Mouse (Mus musculus): ENCODE data around the gene Smpd4. TPM values are rescaled to one million over a fixed set of nuclear protein-coding genes. Genes with fewer than 3 reads are reported as not detected.

The Smpd4 gene
- polyA plus RNA-seq, 1 experiment from 2014 or later, result 39.8 TPM

DNA sequence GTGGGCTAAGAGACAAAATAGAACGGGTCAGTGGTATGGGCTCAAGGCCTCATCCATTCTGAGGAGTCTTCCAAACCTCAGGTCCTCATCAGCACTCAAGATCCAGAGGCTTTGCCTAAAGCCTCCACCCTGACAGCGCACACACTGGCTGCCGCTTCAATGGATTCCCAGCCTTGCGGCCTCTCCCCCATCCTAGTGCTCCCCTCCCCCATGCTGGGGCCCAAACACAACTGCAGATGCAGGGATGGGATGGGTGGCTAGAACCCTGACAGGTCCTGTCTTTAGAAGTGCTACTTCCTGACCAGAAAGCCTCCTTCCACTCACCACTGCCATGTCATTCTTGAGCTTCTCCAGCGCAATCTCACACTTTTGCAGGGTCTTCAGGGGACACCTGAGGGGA lies 34.4 kb downstream of the Smpd4 start:
- peaks cover 94% of the 10 kb centered on the region for H3K36me3 ChIP-seq
- no peak overlapping the region for H3K4me3 ChIP-seq
- no peaks in the 10 kb centered on the region for H3K9me3 ChIP-seq
- no peaks in the 10 kb centered on the region for H3K27me3 ChIP-seq
- WGBS, result 97% methylated on average over 5 of the region's 5 CpGs
- no peak overlapping the region for H3K9ac ChIP-seq
- H3K27ac ChIP-seq, result no peak overlapping the region
- H3K4me2 ChIP-seq, result no peak overlapping the region
- no peaks in the 10 kb centered on the region for H3K4me1 ChIP-seq
- no peak for ATAC-seq (ENCODE audit: insufficient number of reproducible peaks, insufficient read depth, low FRiP score, low TSS enrichment, low read depth)

DNA sequence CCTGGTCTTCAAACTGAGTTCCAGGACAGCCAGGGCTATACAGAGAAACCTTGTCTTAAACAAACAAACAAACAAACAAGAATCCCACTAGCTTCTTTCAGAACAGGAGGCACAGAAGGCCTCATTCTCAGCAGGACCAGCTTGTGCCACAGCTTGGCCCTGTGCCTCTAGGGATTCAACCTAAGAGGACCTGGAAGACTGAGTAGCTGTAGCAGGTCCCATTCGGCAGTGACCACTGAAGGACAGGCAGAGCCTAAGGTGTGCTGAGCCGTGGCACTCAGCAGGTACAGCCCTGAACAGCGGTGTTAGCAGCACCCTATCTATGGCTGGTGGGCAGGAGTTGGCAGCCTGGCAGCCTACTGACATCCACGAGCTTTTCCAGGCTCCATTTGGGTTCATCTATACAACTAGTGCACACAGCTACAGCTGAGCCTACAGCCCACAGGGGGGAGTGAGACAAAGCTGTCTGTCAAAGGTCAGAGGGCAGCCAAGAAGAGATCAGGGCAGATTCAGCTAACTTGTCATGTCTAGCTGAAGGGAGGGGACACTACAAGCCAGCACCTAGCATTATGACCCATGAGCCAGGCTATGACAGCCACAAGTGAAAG lies 35.1 kb downstream of the Smpd4 start:
- Histone ChIP-seq H3K27ac (no peak overlapping the region), H3K27me3 (no peaks in the 10 kb centered on the region), H3K4me1 (no peaks in the 10 kb centered on the region), H3K4me3 (no peak overlapping the region), H3K9me3 (no peaks in the 10 kb centered on the region), H3K9ac (no peak overlapping the region), H3K36me3 (peaks cover 90% of the 10 kb centered on the region), H3K4me2 (no peak overlapping the region)
- 92% methylated on average over 4 of the region's 4 CpGs for WGBS
- ATAC-seq (ENCODE audit: insufficient number of reproducible peaks, insufficient read depth, low FRiP score, low TSS enrichment, low read depth), result no peak

DNA sequence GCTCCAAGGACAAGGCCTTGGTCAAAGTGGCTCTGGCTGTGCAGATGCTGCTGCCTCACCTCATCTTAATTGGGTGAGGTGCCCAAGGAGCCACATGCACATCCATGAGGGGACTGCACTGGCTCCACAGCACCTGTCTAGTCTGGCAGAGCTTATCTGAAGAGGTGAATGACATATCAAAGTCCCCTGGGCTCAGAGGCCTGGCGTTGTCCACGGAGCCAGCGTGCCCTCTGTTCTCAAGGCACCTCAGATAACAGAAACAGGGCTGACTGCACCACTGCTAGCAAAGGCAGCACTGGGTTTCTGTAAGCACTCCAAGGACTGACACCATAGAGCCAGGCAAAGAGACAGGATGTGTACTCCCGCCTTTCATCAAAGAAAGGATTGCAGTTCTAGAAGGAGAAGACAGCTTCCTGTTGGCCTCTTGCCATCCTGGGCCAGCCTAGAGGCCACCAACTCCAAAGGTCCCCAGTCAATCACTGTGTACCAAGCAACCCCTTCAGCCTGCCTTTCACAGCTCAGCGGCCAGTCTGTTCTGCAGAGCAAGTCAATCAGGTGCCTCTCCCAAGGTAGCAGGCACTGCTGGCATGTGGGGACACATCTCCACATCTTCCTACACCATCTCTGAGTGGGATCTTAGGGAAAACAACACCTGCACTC lies 37.2 kb downstream of the Smpd4 start:
- 84% methylated on average over 5 of the region's 5 CpGs for whole genome bisulfite sequencing
- H3K27ac ChIP-seq, result no peak overlapping the region
- ATAC-seq (ENCODE audit: insufficient number of reproducible peaks, insufficient read depth, low FRiP score, low TSS enrichment, low read depth), result no peak

DNA sequence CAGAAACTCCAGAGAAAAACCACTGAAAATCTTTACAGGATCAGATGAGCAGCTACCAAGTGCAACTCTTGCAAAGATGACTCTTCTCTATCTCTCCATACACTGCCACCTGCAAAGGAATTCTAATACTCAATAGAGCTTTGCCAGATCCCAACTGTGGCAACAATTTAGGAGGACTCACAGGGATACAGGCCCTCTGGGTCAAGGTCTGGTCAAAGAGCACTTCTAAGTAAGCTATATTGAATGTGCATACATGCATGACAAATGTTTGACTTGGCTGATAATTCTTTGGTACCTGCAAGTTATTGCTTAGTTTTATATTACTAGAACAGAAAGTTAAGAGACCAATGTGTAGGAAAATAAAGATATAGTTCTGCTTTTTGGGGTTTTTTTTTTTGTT lies 46.4 kb downstream of the Smpd4 start:
- Histone ChIP-seq H3K9me3 (no peaks in the 10 kb centered on the region), H3K27me3 (no peaks in the 10 kb centered on the region), H3K4me2 (no peak overlapping the region), H3K4me1 (no peaks in the 10 kb centered on the region), H3K4me3 (no peak overlapping the region), H3K9ac (no peak overlapping the region), H3K36me3 (peaks cover 91% of the 10 kb centered on the region), H3K27ac (no peak overlapping the region)
- ATAC-seq (ENCODE audit: insufficient number of reproducible peaks, insufficient read depth, low FRiP score, low TSS enrichment, low read depth), result no peak

More for the DNA sequence above, 37.2 kb downstream of the Smpd4 start:
- Histone ChIP-seq H3K4me2 (no peak overlapping the region), H3K4me3 (no peak overlapping the region), H3K4me1 (no peaks in the 10 kb centered on the region), H3K9me3 (no peaks in the 10 kb centered on the region), H3K36me3 (peaks cover 91% of the 10 kb centered on the region), H3K9ac (no peak overlapping the region), H3K27me3 (no peaks in the 10 kb centered on the region)

DNA sequence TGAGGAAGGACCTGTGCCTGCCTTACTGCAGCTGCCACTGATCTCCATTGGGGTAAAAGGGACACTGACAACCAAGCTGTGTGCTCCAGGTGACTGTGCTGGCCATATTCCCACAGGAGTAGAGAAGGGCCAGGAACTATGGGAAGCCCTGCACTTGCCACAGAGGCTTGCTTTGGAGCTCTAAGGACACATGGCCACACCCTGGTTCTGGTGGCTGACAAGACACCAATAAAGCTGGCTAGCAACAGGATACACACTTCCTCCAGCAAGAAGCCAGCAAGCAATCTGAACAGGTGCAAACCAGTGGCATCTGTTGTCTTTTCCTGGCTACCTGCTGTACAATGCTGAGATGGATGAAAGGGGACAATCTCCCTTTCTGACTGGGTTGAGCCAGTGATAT lies 50.7 kb downstream of the Smpd4 start:
- no peak overlapping the region for H3K27ac ChIP-seq
- no peak overlapping the region for H3K4me2 ChIP-seq
- no peaks in the 10 kb centered on the region for H3K27me3 ChIP-seq
- H3K9me3 ChIP-seq, result no peaks in the 10 kb centered on the region
- ATAC-seq (ENCODE audit: insufficient number of reproducible peaks, insufficient read depth, low FRiP score, low TSS enrichment, low read depth), result no peak
- peaks cover 95% of the 10 kb centered on the region for H3K36me3 ChIP-seq
- H3K4me3 ChIP-seq, result no peak overlapping the region
- H3K9ac ChIP-seq, result no peak overlapping the region
- no peaks in the 10 kb centered on the region for H3K4me1 ChIP-seq

Other genes with a start within 250 kb of the Smpd4 start
- 13.2 and 15.5 TPM in 2 replicates for gene Snap29, start 213.4 kb upstream of the Smpd4 start, polyA plus RNA-seq (2015; fragmentation: Nextera tagmentation; extraction: Ambion mirVana)
- 35.5 and 37.9 TPM in 2 replicates for gene Pi4ka, start 213.0 kb upstream of the Smpd4 start, polyA plus RNA-seq (2015; fragmentation: Nextera tagmentation; extraction: Ambion mirVana)
- 83.3 and 84.3 TPM in 2 replicates for gene Crkl, start 167.4 kb upstream of the Smpd4 start, polyA plus RNA-seq (2015; fragmentation: Nextera tagmentation; extraction: Ambion mirVana)
- gene Aifm3, start 129.7 kb upstream of the Smpd4 start, polyA plus RNA-seq (2015; fragmentation: Nextera tagmentation; extraction: Ambion mirVana), result 1.1 and 2.0 TPM in 2 replicates
- gene Lztr1, start 110.7 kb upstream of the Smpd4 start, polyA plus RNA-seq (2015; fragmentation: Nextera tagmentation; extraction: Ambion mirVana), result 98.5 and 119 TPM in 2 replicates
- gene Thap7, start 88.2 kb upstream of the Smpd4 start, polyA plus RNA-seq (2015; fragmentation: Nextera tagmentation; extraction: Ambion mirVana), result 72.5 and 75.2 TPM in 2 replicates
- gene Lrrc74b, start 58.1 kb upstream of the Smpd4 start, polyA plus RNA-seq (2015; fragmentation: Nextera tagmentation; extraction: Ambion mirVana), result not detected in 2 replicates
- 0.08 and 0.32 TPM in 2 replicates for gene P2rx6, start 57.5 kb upstream of the Smpd4 start, polyA plus RNA-seq (2015; fragmentation: Nextera tagmentation; extraction: Ambion mirVana)
- 5.5 and 6.0 TPM in 2 replicates for gene Slc7a4, start 36.1 kb upstream of the Smpd4 start, polyA plus RNA-seq (2015; fragmentation: Nextera tagmentation; extraction: Ambion mirVana)
- gene Ccdc74a, start 27.1 kb downstream of the Smpd4 start, polyA plus RNA-seq (2015; fragmentation: Nextera tagmentation; extraction: Ambion mirVana), result 8.7 and 10.4 TPM in 2 replicates
- 53.3 and 56.4 TPM in 2 replicates for gene Med15, start 113.5 kb downstream of the Smpd4 start, polyA plus RNA-seq (2015; fragmentation: Nextera tagmentation; extraction: Ambion mirVana)
- gene Klhl22, start 140.3 kb downstream of the Smpd4 start, polyA plus RNA-seq (2015; fragmentation: Nextera tagmentation; extraction: Ambion mirVana), result 88.8 and 97.7 TPM in 2 replicates
- 30.9 and 39.0 TPM in 2 replicates for gene Scarf2, start 177.9 kb downstream of the Smpd4 start, polyA plus RNA-seq (2015; fragmentation: Nextera tagmentation; extraction: Ambion mirVana)
- 0.36 and 0.45 TPM in 2 replicates for gene B830017H08Rik, start 213.8 kb downstream of the Smpd4 start, polyA plus RNA-seq (2015; fragmentation: Nextera tagmentation; extraction: Ambion mirVana)
- 2.2 and 3.0 TPM in 2 replicates for gene Car15, start 219.0 kb downstream of the Smpd4 start, polyA plus RNA-seq (2015; fragmentation: Nextera tagmentation; extraction: Ambion mirVana)

Measured in embryonic facial prominence, embryonic 13.5 days (tissue).